Mouse (Mus musculus) splenic B cell, adult 2 months (primary cell): Measurements from ENCODE around the gene Nectin1.

ENCODE experiments used
- DNase-seq: peaks from one replicate; pipeline ENCODE4 v3.0.0-alpha.2; 2011; ENCODE audit warnings: low read depth, low spot score
- H3K27me3 ChIP-seq: 2 replicates; pipeline ENCODE4 v1.6.1; 2012; ENCODE audit warnings: mild to moderate bottlenecking, low read length, moderate library complexity, mixed read lengths; ENCODE audit not compliant: control insufficient read depth, poor library complexity, insufficient read depth, severe bottlenecking
- H3K36me3 ChIP-seq: 2 replicates; pipeline ENCODE4 v1.6.1; 2012; ENCODE audit warnings: mild to moderate bottlenecking, low read length, moderate library complexity, mixed read lengths; ENCODE audit not compliant: control insufficient read depth, poor library complexity, insufficient read depth, severe bottlenecking

The Nectin1 gene

DNA sequence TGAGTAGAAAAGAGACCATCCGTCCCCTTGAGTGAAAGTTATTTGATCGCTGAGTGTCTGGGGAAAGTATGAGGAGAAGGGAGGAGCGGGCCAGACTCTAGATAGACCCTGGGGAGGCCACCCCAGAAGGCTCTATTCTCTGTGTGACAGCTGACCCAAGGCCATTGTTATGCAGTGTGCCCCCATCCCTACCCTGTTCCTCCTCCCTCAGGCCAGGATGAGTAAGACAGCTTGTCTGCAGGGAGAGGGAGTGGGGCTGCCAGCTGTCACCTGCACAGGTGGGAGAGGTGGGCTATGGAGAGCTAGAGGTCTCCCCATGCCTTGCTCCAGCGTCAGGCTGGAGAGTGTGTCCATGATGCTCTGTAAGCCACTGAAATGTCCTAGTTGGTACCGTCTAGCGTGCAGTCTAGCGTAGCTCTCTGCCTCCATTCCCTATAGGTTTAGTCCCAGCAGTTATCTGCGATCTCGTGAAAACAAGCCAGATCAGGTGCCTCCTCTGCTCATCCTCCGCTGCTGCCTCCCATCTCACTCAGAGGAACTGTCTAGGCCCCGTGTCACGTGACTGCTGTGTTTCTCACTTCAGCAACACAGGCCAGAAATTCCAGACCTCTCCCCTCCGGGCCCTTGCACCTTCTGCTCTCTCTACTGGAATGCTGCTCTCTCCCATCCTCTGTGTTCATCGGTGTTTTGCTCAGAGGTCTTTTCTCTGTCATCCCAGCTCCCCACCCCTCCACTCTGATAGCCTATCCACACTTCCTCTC is 21.8 kb downstream of the Nectin1 start:
- Histone ChIP-seq H3K36me3 (no peaks in the 10 kb centered on the region), H3K27me3 (no peaks in the 10 kb centered on the region)
- DNase-seq = no peak

DNA sequence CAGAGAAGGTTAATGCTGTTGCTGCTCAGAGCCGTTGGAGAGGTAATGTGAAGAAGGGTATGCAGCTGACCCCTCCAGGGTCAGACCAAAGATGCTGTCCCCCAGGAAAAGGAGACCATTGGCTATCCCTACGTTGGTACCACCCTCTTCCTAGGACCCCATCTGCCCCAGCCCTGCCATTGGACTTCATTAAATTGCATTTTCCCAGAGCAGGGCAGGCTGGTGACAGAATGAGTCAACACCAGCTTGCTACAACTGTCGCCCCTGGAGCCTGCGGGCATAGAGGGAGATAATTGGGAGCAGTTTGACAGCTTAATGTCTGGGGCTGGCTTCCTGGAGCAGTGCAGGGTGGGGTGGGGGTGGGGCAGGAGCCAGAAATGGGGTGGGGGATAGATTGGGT is 25.0 kb downstream of the Nectin1 start:
- DNase-seq = no peak
- no peaks in the 10 kb centered on the region for H3K27me3 ChIP-seq
- H3K36me3 ChIP-seq = no peaks in the 10 kb centered on the region

DNA sequence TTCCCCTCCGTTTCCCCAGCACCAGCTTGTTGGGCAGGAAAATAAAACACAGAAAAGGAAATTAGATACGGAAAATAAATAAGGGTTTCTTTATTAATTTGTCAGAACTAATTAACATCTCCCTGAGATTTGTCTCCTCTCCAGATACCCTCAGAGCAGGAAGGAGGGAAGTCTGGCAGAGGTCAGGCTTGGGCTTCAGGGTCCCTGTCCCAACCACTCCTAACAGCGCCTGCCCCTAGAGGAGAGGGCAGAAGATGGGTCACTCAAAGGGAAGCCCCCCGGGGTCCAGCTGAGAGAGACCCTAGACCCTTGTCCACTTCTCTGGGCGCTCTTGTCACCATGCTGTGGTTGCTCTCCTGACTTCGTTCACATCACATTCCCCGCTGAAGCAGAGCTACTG is 25.4 kb downstream of the Nectin1 start:
- Histone ChIP-seq H3K27me3 (no peaks in the 10 kb centered on the region), H3K36me3 (no peaks in the 10 kb centered on the region)
- DNase-seq = no peak

DNA sequence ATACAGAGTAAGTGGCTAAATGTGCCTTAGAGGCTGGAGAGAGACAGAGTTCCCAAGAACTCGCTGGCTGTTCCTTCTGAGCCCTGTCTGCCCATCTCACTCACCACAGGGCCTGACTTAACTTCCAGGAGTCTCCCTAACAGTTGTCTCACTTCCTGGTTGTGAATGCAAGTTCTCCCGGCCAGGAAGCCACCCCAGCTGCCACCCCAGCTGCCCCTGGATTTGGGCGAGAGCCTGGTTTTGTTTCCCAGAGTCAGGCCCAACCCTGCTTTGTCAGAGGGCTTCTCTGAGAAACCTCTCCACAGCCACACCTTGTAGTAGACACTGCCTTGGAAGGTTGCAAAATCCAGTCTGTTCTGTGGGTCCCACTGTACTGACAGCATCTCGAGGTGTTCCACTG is 26.2 kb downstream of the Nectin1 start:
- Histone ChIP-seq H3K36me3 (no peaks in the 10 kb centered on the region), H3K27me3 (no peaks in the 10 kb centered on the region)
- no peak for DNase-seq

DNA sequence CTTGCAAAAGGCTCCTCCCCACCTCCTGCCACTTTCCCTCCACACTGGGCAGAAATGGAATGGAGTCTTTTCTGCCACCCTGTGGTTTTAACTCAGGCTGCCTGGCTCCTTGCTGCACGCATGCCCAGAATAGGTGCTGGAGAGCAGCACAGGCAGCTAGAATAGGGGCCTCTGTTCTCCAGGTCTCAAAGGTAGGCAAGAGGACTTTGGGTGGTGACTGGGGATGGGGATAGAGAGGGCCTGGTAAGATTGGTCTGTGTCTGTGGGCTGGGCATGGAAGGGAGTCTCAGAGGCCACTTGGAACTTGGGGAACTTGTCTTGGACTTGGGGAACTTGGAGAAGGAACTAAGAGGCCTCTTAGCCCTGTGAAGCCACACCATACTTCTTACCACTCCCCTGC is 27.3 kb downstream of the Nectin1 start:
- no peaks in the 10 kb centered on the region for H3K27me3 ChIP-seq
- no peaks in the 10 kb centered on the region for H3K36me3 ChIP-seq
- no peak for DNase-seq

DNA sequence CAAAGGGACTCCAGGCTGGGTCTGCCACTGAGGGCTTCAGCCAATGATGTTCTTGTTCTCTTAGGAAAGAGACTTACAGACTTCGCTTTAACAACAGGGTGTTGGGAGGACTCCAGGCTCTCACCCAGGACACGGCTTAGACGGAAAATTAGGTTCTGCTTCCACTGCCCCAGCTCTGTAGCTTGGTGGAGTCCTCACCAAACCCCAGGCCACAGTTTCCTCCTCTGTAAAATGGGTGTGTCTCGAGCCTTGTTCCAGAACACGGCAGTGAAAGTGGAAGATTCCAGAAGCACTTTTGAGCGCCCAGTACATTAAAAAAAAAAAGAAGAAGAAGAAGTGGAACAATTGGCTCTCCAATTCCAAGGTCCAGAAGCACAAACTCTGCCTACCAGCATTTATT is 28.7 kb downstream of the Nectin1 start:
- Histone ChIP-seq H3K27me3 (no peaks in the 10 kb centered on the region), H3K36me3 (no peaks in the 10 kb centered on the region)
- DNase-seq = peak; percentile 7

DNA sequence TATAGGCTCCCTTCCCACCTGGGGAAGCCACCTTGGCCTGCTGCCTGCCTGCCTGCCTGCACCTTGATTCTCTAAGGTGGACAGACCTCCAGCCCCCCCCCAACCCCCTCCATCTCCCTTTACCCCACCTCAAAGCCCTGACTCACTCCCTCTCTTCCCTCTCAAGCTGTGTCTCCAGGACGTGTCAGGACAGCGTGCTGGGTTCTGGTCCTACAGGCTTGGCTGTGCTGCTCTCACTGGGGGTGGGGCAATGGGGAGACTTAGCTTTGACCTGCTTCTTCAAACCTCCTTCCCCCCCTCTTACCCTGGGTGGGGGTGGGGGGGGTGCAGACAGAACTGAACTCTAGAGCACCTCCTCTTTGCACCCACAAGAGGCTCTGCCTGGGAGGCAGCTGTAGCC is 29.7 kb downstream of the Nectin1 start:
- no peak for DNase-seq
- no peaks in the 10 kb centered on the region for H3K36me3 ChIP-seq
- H3K27me3 ChIP-seq = no peaks in the 10 kb centered on the region

DNA sequence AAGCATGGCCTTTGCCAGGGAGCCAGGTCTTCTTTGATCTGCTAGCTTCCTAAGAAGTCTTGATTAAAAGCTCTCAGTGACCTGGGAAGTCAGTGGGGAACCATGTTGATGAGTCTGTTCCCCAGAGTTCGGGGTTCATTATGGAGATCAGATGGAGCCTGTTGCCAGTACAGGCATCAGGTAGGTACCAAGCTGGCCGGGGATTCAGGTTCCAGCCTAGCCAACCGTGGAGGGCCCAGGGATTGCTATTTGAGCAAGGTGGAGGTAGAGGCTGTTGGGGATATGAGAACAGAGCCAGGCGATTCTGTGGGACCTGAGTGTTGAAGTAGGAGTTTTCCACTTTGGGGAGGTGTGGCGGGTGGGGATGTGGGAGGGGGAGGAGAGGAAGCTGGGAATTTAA is 30.6 kb downstream of the Nectin1 start:
- no peaks in the 10 kb centered on the region for H3K27me3 ChIP-seq
- DNase-seq = no peak
- no peaks in the 10 kb centered on the region for H3K36me3 ChIP-seq

DNA sequence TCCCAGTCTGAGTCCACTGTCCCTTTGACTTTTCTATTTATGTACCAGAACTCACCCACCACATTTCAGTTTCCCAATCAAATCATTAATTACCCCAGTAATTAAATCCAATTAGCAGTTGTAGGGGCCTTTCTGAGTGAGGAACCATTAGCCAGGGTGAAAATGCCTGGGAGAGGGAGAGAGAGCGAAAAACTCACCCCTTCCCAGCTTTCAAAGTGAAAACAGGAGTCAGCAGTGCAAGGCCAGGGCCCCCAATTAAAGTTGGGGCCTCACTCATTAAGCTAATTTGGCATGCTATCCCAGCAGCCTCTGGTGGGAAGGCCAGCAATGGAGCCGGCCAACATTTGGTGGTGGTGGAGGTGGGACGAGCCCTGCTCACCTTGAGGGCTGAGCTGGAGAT is 32.4 kb downstream of the Nectin1 start:
- no peaks in the 10 kb centered on the region for H3K27me3 ChIP-seq
- no peak for DNase-seq
- no peaks in the 10 kb centered on the region for H3K36me3 ChIP-seq

DNA sequence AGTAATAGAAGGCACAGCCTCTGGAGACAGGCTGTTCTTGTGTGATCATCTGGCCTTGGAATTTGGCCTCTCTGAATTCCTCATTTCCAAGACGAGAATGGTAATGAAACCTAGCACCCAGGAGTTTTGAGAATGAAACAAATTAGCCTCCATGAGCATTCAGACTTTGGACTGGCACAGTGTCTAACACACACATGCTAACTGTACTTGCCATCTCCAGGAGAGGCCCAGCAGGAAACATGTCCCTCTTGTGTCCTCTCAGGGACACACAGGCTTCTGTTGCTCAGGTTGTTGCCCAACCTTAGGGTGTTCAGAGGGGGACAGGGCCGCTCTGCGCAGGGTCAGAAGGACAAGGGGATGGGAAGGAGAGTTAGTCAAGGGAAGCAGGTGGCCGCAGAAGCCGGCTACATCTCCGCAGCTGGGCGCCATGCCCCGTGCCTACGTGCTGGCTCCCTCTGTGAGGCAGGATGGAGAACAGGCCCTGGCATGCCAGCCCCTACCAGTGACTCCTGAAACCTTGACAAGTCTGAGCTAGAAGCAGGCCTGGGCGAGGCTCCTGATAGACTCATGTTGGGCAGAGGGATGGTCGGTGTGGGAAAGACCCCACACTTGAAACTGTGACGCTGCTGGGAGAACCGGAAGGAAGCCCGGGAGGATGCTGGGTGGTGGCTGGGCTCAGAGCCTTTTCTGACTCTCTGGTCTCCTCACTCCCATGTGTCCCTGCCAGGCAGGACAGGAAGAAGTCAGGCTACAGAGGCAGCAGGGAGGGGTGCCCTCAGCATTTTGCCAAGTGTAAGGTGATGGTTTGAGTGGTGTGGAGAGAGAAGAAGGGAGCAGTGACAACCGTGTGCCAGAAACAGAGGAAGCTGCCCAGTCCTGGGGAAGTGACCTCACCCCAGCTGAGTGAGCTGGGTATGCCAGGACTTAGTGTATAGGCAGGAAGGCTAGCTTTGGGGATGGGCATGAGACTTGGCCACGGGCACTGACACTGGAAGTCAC is 33.9 kb downstream of the Nectin1 start:
- Histone ChIP-seq H3K27me3 (no peaks in the 10 kb centered on the region), H3K36me3 (no peaks in the 10 kb centered on the region)
- no peak for DNase-seq

DNA sequence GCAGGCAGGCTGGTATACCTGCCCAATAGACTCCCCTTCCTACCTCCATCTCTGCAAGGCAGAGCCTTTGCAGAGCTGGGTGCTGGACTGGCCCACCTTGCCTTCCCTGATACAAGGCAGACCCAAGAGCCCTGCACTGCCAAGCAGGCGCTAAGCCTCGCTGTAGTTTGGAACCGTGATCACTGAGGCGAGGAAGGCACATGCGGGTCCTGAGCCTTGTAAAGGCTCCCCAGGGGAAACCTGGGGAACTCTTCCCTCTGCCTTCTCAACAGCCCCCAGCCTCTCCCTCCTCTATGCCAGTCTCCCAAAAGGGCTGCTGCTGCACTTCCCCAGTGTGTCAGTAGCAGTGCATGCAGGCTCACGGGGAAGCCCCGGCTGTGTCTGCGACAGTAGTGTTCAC is 37.1 kb downstream of the Nectin1 start:
- no peaks in the 10 kb centered on the region for H3K36me3 ChIP-seq
- no peak for DNase-seq
- H3K27me3 ChIP-seq = no peaks in the 10 kb centered on the region

DNA sequence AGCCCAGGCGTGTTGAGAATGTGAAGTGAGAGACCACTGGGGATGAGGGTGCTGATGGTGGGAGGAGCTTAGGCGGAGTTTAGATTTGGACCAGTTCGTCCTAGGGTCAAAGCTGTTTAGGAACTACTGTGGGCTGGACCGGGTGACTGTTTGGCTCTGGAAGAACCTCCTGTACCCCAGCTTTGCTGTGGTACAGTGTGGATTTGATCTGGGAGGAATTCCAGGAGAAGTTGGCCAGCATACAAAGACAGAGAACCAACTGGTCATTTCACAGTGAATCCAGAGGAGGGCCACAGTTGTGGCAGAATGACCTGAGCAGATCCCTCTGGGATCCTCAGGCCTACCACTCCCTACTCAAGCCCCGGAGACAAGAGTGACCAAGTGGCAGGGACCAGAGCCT is 38.6 kb downstream of the Nectin1 start:
- Histone ChIP-seq H3K27me3 (no peaks in the 10 kb centered on the region), H3K36me3 (no peaks in the 10 kb centered on the region)
- DNase-seq = no peak

DNA sequence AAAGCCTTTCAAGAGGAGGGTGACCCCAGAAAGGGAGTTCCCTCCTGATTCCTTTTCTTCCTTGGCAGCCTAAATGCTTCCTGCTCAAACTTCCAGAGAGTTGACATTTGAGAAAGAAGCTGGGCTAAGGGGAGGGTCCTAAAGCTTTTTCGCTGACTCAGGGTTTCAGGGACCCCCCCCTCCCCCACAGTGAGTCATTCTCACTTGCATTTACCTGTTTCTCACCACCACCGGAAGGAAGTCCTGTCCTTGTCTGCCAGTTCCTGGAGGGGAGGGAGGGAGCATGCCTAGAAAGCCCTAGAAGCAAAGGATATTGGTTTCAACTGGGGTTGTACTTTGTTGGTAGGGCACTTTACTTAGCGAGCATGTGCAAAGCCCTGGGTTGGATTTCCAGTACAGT is 40.2 kb downstream of the Nectin1 start:
- no peaks in the 10 kb centered on the region for H3K27me3 ChIP-seq
- no peak for DNase-seq
- H3K36me3 ChIP-seq = no peaks in the 10 kb centered on the region

DNA sequence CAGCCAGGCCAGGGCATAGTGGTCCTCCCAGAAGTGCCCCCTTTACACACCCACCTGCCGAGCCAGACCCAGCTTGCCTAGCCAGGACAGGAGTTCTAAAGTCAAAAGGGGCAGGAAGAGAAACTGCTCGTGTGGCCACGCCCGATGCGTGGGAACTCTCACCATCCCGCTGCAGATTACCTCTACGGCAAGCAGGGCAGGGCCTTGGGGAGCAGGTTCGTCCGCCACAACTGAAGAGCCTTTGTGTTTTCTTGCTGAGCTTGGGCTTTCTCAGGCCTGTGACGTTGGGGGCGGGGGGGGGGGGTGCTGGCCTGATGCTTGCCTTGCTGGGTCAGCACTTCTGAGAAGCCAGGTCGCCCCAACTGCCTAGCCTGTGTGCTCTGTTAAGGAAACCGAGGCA is 41.1 kb downstream of the Nectin1 start:
- DNase-seq = no peak
- no peaks in the 10 kb centered on the region for H3K36me3 ChIP-seq
- H3K27me3 ChIP-seq = no peaks in the 10 kb centered on the region

DNA sequence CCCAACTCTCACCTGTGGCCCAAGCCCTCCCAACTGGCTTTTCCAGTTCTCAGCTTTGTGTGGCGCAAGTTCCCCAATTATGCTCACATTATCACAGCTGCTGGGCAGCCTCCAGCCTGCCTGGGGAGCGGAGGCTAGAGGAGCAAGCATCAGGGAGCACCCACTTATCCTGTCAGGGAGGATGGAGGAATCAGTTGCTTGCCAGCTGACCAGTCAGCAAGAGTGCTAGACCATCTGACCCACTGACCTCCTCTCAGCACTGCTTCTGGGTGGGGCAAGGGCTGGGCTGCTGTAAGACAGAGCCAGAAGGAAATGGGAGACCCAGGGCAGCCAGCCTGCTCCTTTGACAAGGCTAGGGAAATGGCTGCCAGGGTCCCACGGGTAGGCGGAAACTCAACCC is 43.8 kb downstream of the Nectin1 start:
- Histone ChIP-seq H3K27me3 (no peaks in the 10 kb centered on the region), H3K36me3 (no peaks in the 10 kb centered on the region)
- no peak for DNase-seq
